Mouse (Mus musculus): ENCODE results near the gene Cdk16. TPM values are rescaled to one million over a fixed set of nuclear protein-coding genes. Genes with fewer than 3 reads are reported as not detected.

Cdk16 gene
- 112 and 123 TPM in 2 replicates for polyA plus RNA-seq (2014; fragmentation: Nextera tagmentation; extraction: Ambion mirVana)

- peak within 1 kb of the TSS; percentile 78 for H3K9ac ChIP-seq (replicated peaks; ENCODE audit: low read length)
- no peaks in the 10 kb centered on the region for H3K9me3 ChIP-seq (ENCODE audit: control insufficient read depth, low read length)
- DNase-seq = peak; percentile 92
- H3K4me1 ChIP-seq (ENCODE audit: control insufficient read depth, insufficient read depth, low read length) = peaks cover 7% of the 10 kb centered on the region
- peak within 1 kb of the TSS; percentile 63 for H3K4me2 ChIP-seq (ENCODE audit: low read length)
- peak within 1 kb of the TSS; percentile 48 for H3K4me3 ChIP-seq (replicated peaks; ENCODE audit: low read depth, low read length)
- peak; percentile 90 for ATAC-seq (ENCODE audit: low FRiP score, low TSS enrichment)
- WGBS = 23% methylated on average over 16 of the region's 16 CpGs
- H3K36me3 ChIP-seq (ENCODE audit: control insufficient read depth, insufficient read depth, low read length) = peaks cover 14% of the 10 kb centered on the region; the same call in 1 of the 2 replicates
- H3K27me3 ChIP-seq (ENCODE audit: control insufficient read depth, insufficient read depth, low read length) = no peaks in the 10 kb centered on the region
- peak within 1 kb of the TSS; percentile 93 for H3K27ac ChIP-seq (replicated peaks; ENCODE audit: low read depth, low read length)
Measured at GRCm38 (mm10) chrX:20687519-20688067, at the start of gene Cdk16. Gene Cdk16 (plus strand): TSS chrX:20687954.

GRCm38 (mm10) chrX:20638141-20638540 lies 49.6 kb upstream of the Cdk16 start:
- no peak overlapping the region for H3K9ac ChIP-seq (replicated peaks; ENCODE audit: low read length)
- H3K4me1 ChIP-seq (ENCODE audit: control insufficient read depth, insufficient read depth, low read length) = no peaks in the 10 kb centered on the region
- H3K4me2 ChIP-seq (ENCODE audit: low read length) = no peak overlapping the region
- H3K27ac ChIP-seq (replicated peaks; ENCODE audit: low read depth, low read length) = no peak overlapping the region
- no peaks in the 10 kb centered on the region for H3K27me3 ChIP-seq (ENCODE audit: control insufficient read depth, insufficient read depth, low read length)
- H3K36me3 ChIP-seq (ENCODE audit: control insufficient read depth, insufficient read depth, low read length) = peaks cover 41% of the 10 kb centered on the region
- ATAC-seq (ENCODE audit: low FRiP score, low TSS enrichment) (no peak), DNase-seq (no peak)
- WGBS = 100% methylated on average over 2 of the region's 2 CpGs
- no peak overlapping the region for H3K4me3 ChIP-seq (replicated peaks; ENCODE audit: low read depth, low read length)
- no peaks in the 10 kb centered on the region for H3K9me3 ChIP-seq (ENCODE audit: control insufficient read depth, low read length)

GRCm38 (mm10) chrX:20644780-20645179 lies 43.0 kb upstream of the Cdk16 start:
- Histone ChIP-seq H3K36me3 (ENCODE audit: control insufficient read depth, insufficient read depth, low read length) (peaks cover 47% of the 10 kb centered on the region), H3K9ac (replicated peaks; ENCODE audit: low read length) (no peak overlapping the region), H3K27me3 (ENCODE audit: control insufficient read depth, insufficient read depth, low read length) (no peaks in the 10 kb centered on the region), H3K4me3 (replicated peaks; ENCODE audit: low read depth, low read length) (no peak overlapping the region), H3K4me1 (ENCODE audit: control insufficient read depth, insufficient read depth, low read length) (no peaks in the 10 kb centered on the region), H3K9me3 (ENCODE audit: control insufficient read depth, low read length) (no peaks in the 10 kb centered on the region), H3K27ac (replicated peaks; ENCODE audit: low read depth, low read length) (no peak overlapping the region), H3K4me2 (ENCODE audit: low read length) (no peak overlapping the region)
- DNase-seq = no peak
- 88% methylated on average over 5 of the region's 5 CpGs for WGBS
- ATAC-seq (ENCODE audit: low FRiP score, low TSS enrichment) = no peak

GRCm38 (mm10) chrX:20657593-20657992 lies 30.2 kb upstream of the Cdk16 start:
- ATAC-seq (ENCODE audit: low FRiP score, low TSS enrichment) = no peak
- DNase-seq = peak; percentile 1

GRCm38 (mm10) chrX:20658026-20658652 lies 29.6 kb upstream of the Cdk16 start, which contains the start of gene Uba1:
Gene Uba1 (plus strand): TSS chrX:20658326.
- peak within 1 kb of the TSS; percentile 41 for H3K4me3 ChIP-seq (replicated peaks; ENCODE audit: low read depth, low read length)
- peak; percentile 81 for ATAC-seq (ENCODE audit: low FRiP score, low TSS enrichment)
- H3K27ac ChIP-seq (replicated peaks; ENCODE audit: low read depth, low read length) = no peak within 1 kb of the TSS
- peak; percentile 90 for DNase-seq
- WGBS = 22% methylated on average over 27 of the region's 27 CpGs
- peak within 1 kb of the TSS; percentile 66 for H3K4me2 ChIP-seq (ENCODE audit: low read length)
- H3K9me3 ChIP-seq (ENCODE audit: control insufficient read depth, low read length) = no peaks in the 10 kb centered on the region
- H3K27me3 ChIP-seq (ENCODE audit: control insufficient read depth, insufficient read depth, low read length) = no peaks in the 10 kb centered on the region
- peak within 1 kb of the TSS; percentile 16; the same call in 1 of the 2 replicates for H3K9ac ChIP-seq (replicated peaks; ENCODE audit: low read length)
- H3K4me1 ChIP-seq (ENCODE audit: control insufficient read depth, insufficient read depth, low read length) = no peaks in the 10 kb centered on the region
- no peaks in the 10 kb centered on the region for H3K36me3 ChIP-seq (ENCODE audit: control insufficient read depth, insufficient read depth, low read length)

More at GRCm38 (mm10) chrX:20657593-20657992, 30.2 kb upstream of the Cdk16 start:
- no peak overlapping the region for H3K9ac ChIP-seq (replicated peaks; ENCODE audit: low read length)
- H3K4me1 ChIP-seq (ENCODE audit: control insufficient read depth, insufficient read depth, low read length) = no peaks in the 10 kb centered on the region
- no peaks in the 10 kb centered on the region for H3K27me3 ChIP-seq (ENCODE audit: control insufficient read depth, insufficient read depth, low read length)
- H3K9me3 ChIP-seq (ENCODE audit: control insufficient read depth, low read length) = no peaks in the 10 kb centered on the region
- H3K27ac ChIP-seq (replicated peaks; ENCODE audit: low read depth, low read length) = no peak overlapping the region
- peak overlapping the region; percentile 41 for H3K4me3 ChIP-seq (replicated peaks; ENCODE audit: low read depth, low read length)
- H3K4me2 ChIP-seq (ENCODE audit: low read length) = peak overlapping the region; percentile 66
- no peaks in the 10 kb centered on the region for H3K36me3 ChIP-seq (ENCODE audit: control insufficient read depth, insufficient read depth, low read length)
- 38% methylated on average over 5 of the region's 5 CpGs for WGBS

GRCm38 (mm10) chrX:20658891-20659406 lies 28.8 kb upstream of the Cdk16 start:
- no peaks in the 10 kb centered on the region for H3K9me3 ChIP-seq (ENCODE audit: control insufficient read depth, low read length)
- H3K27me3 ChIP-seq (ENCODE audit: control insufficient read depth, insufficient read depth, low read length) = no peaks in the 10 kb centered on the region
- no peaks in the 10 kb centered on the region for H3K36me3 ChIP-seq (ENCODE audit: control insufficient read depth, insufficient read depth, low read length)
- H3K27ac ChIP-seq (replicated peaks; ENCODE audit: low read depth, low read length) = no peak overlapping the region
- 19% methylated on average over 24 of the region's 24 CpGs for WGBS
- DNase-seq (peak; percentile 14), ATAC-seq (ENCODE audit: low FRiP score, low TSS enrichment) (no peak)
- H3K4me2 ChIP-seq (ENCODE audit: low read length) = peak overlapping the region; percentile 66
- H3K4me1 ChIP-seq (ENCODE audit: control insufficient read depth, insufficient read depth, low read length) = no peaks in the 10 kb centered on the region
- 0 out of 2 replicates have a peak overlapping the region, but pooled peaks have one; percentile 16 for H3K9ac ChIP-seq (replicated peaks; ENCODE audit: low read length)
- H3K4me3 ChIP-seq (replicated peaks; ENCODE audit: low read depth, low read length) = peak overlapping the region; percentile 41

GRCm38 (mm10) chrX:20662317-20662715 lies 25.4 kb upstream of the Cdk16 start:
- Histone ChIP-seq H3K4me3 (replicated peaks; ENCODE audit: low read depth, low read length) (peak overlapping the region; percentile 53), H3K4me1 (ENCODE audit: control insufficient read depth, insufficient read depth, low read length) (peaks cover 17% of the 10 kb centered on the region; the same call in 1 of the 2 replicates), H3K27me3 (ENCODE audit: control insufficient read depth, insufficient read depth, low read length) (no peaks in the 10 kb centered on the region), H3K4me2 (ENCODE audit: low read length) (peak overlapping the region; percentile 33), H3K9ac (replicated peaks; ENCODE audit: low read length) (no peak overlapping the region), H3K9me3 (ENCODE audit: control insufficient read depth, low read length) (no peaks in the 10 kb centered on the region), H3K27ac (replicated peaks; ENCODE audit: low read depth, low read length) (peak overlapping the region; percentile 89), H3K36me3 (ENCODE audit: control insufficient read depth, insufficient read depth, low read length) (peaks cover 7% of the 10 kb centered on the region)
- 24% methylated on average over 5 of the region's 5 CpGs for WGBS
- peak; percentile 77 for DNase-seq
- ATAC-seq (ENCODE audit: low FRiP score, low TSS enrichment) = peak; percentile 81

GRCm38 (mm10) chrX:20662716-20663443 lies 24.9 kb upstream of the Cdk16 start:
- DNase-seq (peak; percentile 94), ATAC-seq (ENCODE audit: low FRiP score, low TSS enrichment) (peak; percentile 93)
- Histone ChIP-seq H3K27me3 (ENCODE audit: control insufficient read depth, insufficient read depth, low read length) (no peaks in the 10 kb centered on the region), H3K9ac (replicated peaks; ENCODE audit: low read length) (peak overlapping the region; percentile 73), H3K9me3 (ENCODE audit: control insufficient read depth, low read length) (no peaks in the 10 kb centered on the region), H3K27ac (replicated peaks; ENCODE audit: low read depth, low read length) (peak overlapping the region; percentile 89), H3K4me2 (ENCODE audit: low read length) (peak overlapping the region; percentile 65), H3K36me3 (ENCODE audit: control insufficient read depth, insufficient read depth, low read length) (peaks cover 12% of the 10 kb centered on the region), H3K4me3 (replicated peaks; ENCODE audit: low read depth, low read length) (peak overlapping the region; percentile 53), H3K4me1 (ENCODE audit: control insufficient read depth, insufficient read depth, low read length) (peaks cover 17% of the 10 kb centered on the region; the same call in 1 of the 2 replicates)
- WGBS = 19% methylated on average over 28 of the region's 28 CpGs
